ENCODE assay signal across 24 mouse cellular contexts in the genomic region with DNA sequence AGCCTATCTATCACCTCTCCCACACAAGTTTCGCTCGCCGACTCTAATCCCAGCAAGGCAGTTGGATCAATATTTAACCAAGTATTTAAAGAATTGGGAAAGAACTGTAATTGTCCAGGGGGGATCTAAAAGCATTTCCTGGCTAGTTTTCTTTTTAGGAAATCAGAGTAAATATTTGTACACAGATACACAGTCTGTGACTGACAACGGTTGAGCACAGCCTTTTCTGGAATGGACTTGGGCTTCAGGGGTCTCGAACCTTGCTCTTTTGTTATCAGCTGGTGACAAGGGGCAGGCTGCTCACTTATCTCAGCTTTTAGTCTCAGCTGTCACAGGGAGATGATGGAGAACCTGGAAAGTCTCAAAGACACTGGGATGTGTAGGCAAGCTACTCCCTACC. TPM values are rescaled to one million over a fixed set of nuclear protein-coding genes. Genes with fewer than 3 reads are reported as not detected.
"Had no signal": no experiment of that assay in that cellular context is flagged by ENCODE, and none has a peak within 500 bp of the region (broad histone marks: within the 10 kb centered on the region; RNA-seq: fewer than 3 reads in every experiment).

No protein-coding gene starts in this region.

- H3K9ac ChIP-seq: hindbrain, embryonic 14.5 days; midbrain, embryonic 12.5 days; neural tube, embryonic 13.5 days had no signal

- DNase-seq: kidney, postnatal 25 days; layer of hippocampus, postnatal 36 days; lung, adult 2 months; lung, postnatal 14 days; lung, postnatal 4 days; thymus, adult 18-20 months; thymus, postnatal 14 days; thymus, postnatal 4 days had no signal

- H3K9me3 ChIP-seq: midbrain, embryonic 12.5 days; neural tube, embryonic 13.5 days had no signal

- H3K36me3 ChIP-seq: midbrain, embryonic 12.5 days; neural tube, embryonic 13.5 days had no signal

- H3K27ac ChIP-seq: hindbrain, embryonic 14.5 days; hindbrain, postnatal 0 days; left cerebral cortex, adult 2 months; midbrain, embryonic 12.5 days; neural tube, embryonic 13.5 days had no signal

- ATAC-seq: hindbrain, postnatal 0 days; inflammation-experienced regulatory T-cells, adult 6 months; intestine, embryonic 16.5 days; midbrain, embryonic 16.5 days had no signal

- H3K27me3 ChIP-seq: midbrain, embryonic 12.5 days; neural tube, embryonic 13.5 days had no signal

- H3K4me2 ChIP-seq: hindbrain, embryonic 14.5 days; midbrain, embryonic 12.5 days; neural tube, embryonic 13.5 days had no signal

- H3K4me3 ChIP-seq: left cerebral cortex, adult 2 months; midbrain, embryonic 12.5 days; myocyte; neural tube, embryonic 13.5 days had no signal

- H3K4me1 ChIP-seq: midbrain, embryonic 12.5 days; neural tube, embryonic 13.5 days had no signal

RNA-seq across cellular contexts. Expression of a gene that starts 44.9 kb away (rescaled TPM):
- total RNA-seq: hindbrain, postnatal 0 days; layer of hippocampus, adult 8-10 months; layer of hippocampus, postnatal 10 days; layer of hippocampus, postnatal 36 days; left cerebral cortex, adult 2 months; megakaryocyte progenitor cell, adult 5-6 weeks; megakaryocyte-erythroid progenitor cell, adult 5-6 weeks had no signal
- polyA plus RNA-seq: limb, embryonic 11.5 days; lung, embryonic 16.5 days; midbrain, embryonic 12.5 days; myocyte; spleen, adult 2 months had no signal
